Mouse (Mus musculus) midbrain, embryonic 14.5 days (tissue): ENCODE results near the gene Cdc14b. TPM values are rescaled to one million over a fixed set of nuclear protein-coding genes. Genes with fewer than 3 reads are reported as not detected.
"Not testable (repeated sequence)": the region's sequence is repeated elsewhere in the genome, so short reads cannot be mapped to it uniquely, and the experiment has no call there.

Source experiments
- ATAC-seq: fragments of 200-750 bp; cut with Nextera tagmentation; 2 replicates; pipeline ENCODE4 v1.8.0; 2017; ENCODE audit warnings: moderate number of reproducible peaks, moderate library complexity; ENCODE audit not compliant: low FRiP score, low TSS enrichment
- DNase-seq: peaks from one replicate; pipeline ENCODE4 v3.0.0-alpha.2; 2015
- H3K27ac ChIP-seq: fragments of 300-500 bp; sonication (generic); replicated peaks from 2 replicates; pipeline ENCODE4 v1.5.1; 2014; ENCODE audit warnings: mild to moderate bottlenecking, low read depth, low read length, moderate library complexity
- H3K27me3 ChIP-seq: fragments of 300-500 bp; sonication (generic); 2 replicates; pipeline ENCODE4 v1.6.1; 2014; ENCODE audit warnings: low read length, control low read depth, mixed read lengths; ENCODE audit not compliant: control insufficient read depth, insufficient read depth
- H3K36me3 ChIP-seq: fragments of 300-500 bp; sonication (generic); 2 replicates; pipeline ENCODE4 v1.6.1; 2014; ENCODE audit warnings: low read length, control low read depth; ENCODE audit not compliant: control insufficient read depth, insufficient read depth
- H3K4me1 ChIP-seq: fragments of 300-500 bp; sonication (generic); 2 replicates; pipeline ENCODE4 v1.6.1; 2014; ENCODE audit warnings: mild to moderate bottlenecking, antibody characterized with exemption, low read length, control low read depth; ENCODE audit not compliant: control insufficient read depth, insufficient read depth
- H3K4me2 ChIP-seq: fragments of 300-500 bp; sonication (generic); 2 replicates; pipeline ENCODE4 v1.6.1; 2014; ENCODE audit warnings: mild to moderate bottlenecking, low read length, moderate library complexity
- H3K4me3 ChIP-seq: fragments of 300-500 bp; sonication (generic); replicated peaks from 2 replicates; pipeline ENCODE4 v1.5.1; 2014; ENCODE audit warnings: low read depth, low read length
- H3K9ac ChIP-seq: fragments of 300-500 bp; sonication (generic); replicated peaks from 2 replicates; pipeline ENCODE4 v1.6.1; 2014; ENCODE audit warnings: mild to moderate bottlenecking, low read length, moderate library complexity
- H3K9me3 ChIP-seq: fragments of 300-500 bp; sonication (generic); 2 replicates; pipeline ENCODE4 v1.6.1; 2016; ENCODE audit warnings: low read length, control low read depth, mixed read lengths; ENCODE audit not compliant: control insufficient read depth
- WGBS: fragments of 180-500 bp; shearing (Covaris S2); extraction: QIAGEN DNeasy Blood & Tissue Kit; methylation state at CpG from one replicate; pipeline ENCODE4 v1.1.7; 2014; 5-methylcytosine and 5-hydroxymethylcytosine counted together
- polyA plus RNA-seq: library from polyadenylated mRNA; unstranded; fragments of >200 nt; fragmentation: Nextera tagmentation; extraction: Ambion mirVana; gene quantifications from 2 replicates; pipeline ENCODE4 v1.2.1, GENCODE M21; 2014

Gene Cdc14b
- polyA plus RNA-seq, 1 experiment from 2014 or later, result 3.7 TPM

- H3K27ac ChIP-seq, result no peak overlapping the region
- H3K36me3 ChIP-seq, result no peaks in the 10 kb centered on the region
- no peak overlapping the region for H3K4me3 ChIP-seq
- ATAC-seq (no peak), DNase-seq (no peak)
- no peaks in the 10 kb centered on the region for H3K4me1 ChIP-seq
- no peaks in the 10 kb centered on the region for H3K27me3 ChIP-seq
- no peak overlapping the region for H3K4me2 ChIP-seq
- H3K9ac ChIP-seq, result no peak overlapping the region
- no peaks in the 10 kb centered on the region for H3K9me3 ChIP-seq
- 96% methylated on average over 6 of the region's 6 CpGs for WGBS
Observed at GRCm38 (mm10) chr13:64264586-64264985, 10.5 kb downstream of the Cdc14b start.

- no peak for ATAC-seq
- Histone ChIP-seq H3K27ac (no peak overlapping the region), H3K36me3 (no peaks in the 10 kb centered on the region), H3K4me2 (no peak overlapping the region), H3K9ac (no peak overlapping the region), H3K4me1 (no peaks in the 10 kb centered on the region), H3K9me3 (no peaks in the 10 kb centered on the region), H3K4me3 (no peak overlapping the region), H3K27me3 (no peaks in the 10 kb centered on the region)
- peak; percentile 13 for DNase-seq
- WGBS, result 67% methylated on average over 7 of the region's 7 CpGs
Observed at GRCm38 (mm10) chr13:64259903-64260302, 15.2 kb downstream of the Cdc14b start.

DNA sequence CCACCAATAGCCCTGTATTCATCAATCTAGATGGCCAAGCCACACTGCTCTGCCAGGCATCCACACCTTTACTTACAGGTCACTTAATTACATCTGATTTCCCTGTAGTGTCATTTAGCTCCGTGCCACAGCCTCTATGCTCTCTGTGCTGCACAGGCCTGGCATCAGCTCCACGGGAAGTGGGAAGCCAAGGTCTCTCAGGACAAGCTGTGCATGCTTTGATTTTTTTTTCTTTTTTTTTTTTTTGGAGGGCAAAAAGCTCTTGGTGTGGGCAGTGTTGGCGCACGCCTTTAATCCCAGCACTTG lies 16.6 kb downstream of the Cdc14b start:
- H3K9me3 ChIP-seq, result no peaks in the 10 kb centered on the region
- 69% methylated on average over 4 of the region's 4 CpGs for WGBS
- H3K4me2 ChIP-seq, result no peak overlapping the region
- no peak overlapping the region for H3K4me3 ChIP-seq
- H3K27ac ChIP-seq, result no peak overlapping the region
- no peaks in the 10 kb centered on the region for H3K36me3 ChIP-seq
- H3K4me1 ChIP-seq, result no peaks in the 10 kb centered on the region
- H3K9ac ChIP-seq, result no peak overlapping the region
- DNase-seq, result no peak
- H3K27me3 ChIP-seq, result no peaks in the 10 kb centered on the region
- no peak for ATAC-seq

- Histone ChIP-seq H3K9me3 (no peaks in the 10 kb centered on the region), H3K36me3 (no peaks in the 10 kb centered on the region), H3K4me3 (no peak overlapping the region), H3K27ac (no peak overlapping the region), H3K4me1 (no peaks in the 10 kb centered on the region), H3K9ac (no peak overlapping the region), H3K27me3 (no peaks in the 10 kb centered on the region), H3K4me2 (no peak overlapping the region)
- DNase-seq (no peak), ATAC-seq (no peak)
- WGBS, result 15% methylated on average over 5 of the region's 5 CpGs
Observed at GRCm38 (mm10) chr13:64257814-64258515, 17.1 kb downstream of the Cdc14b start.

GRCm38 (mm10) chr13:64257010-64257813 lies 17.9 kb downstream of the Cdc14b start:
- H3K4me1 ChIP-seq, result no peaks in the 10 kb centered on the region
- no peak for DNase-seq
- no peak overlapping the region for H3K4me2 ChIP-seq
- H3K27me3 ChIP-seq, result no peaks in the 10 kb centered on the region
- no peak overlapping the region for H3K27ac ChIP-seq
- 84% methylated on average over 12 of the region's 12 CpGs for WGBS
- no peaks in the 10 kb centered on the region for H3K36me3 ChIP-seq
- H3K4me3 ChIP-seq, result no peak overlapping the region
- no peak for ATAC-seq
- H3K9me3 ChIP-seq, result no peaks in the 10 kb centered on the region
- no peak overlapping the region for H3K9ac ChIP-seq

DNA sequence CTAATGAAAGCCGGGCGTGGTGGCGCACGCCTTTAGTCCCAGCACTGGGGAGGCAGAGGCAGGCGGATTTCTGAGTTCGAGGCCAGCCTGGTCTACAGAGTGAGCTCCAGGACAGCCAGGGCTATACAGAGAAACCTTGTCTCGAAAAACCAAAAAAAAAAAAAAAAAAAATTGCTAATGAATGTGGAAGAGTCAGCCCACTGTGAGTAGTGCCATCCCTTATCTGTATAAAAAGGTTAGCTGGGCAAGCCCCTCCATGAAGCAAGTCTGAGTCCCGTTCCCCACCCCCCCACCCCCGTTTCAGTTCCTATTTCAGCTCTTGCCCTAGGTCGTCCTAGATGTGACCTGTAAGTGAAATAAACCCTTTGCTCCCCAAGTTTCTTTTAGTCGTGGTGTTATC lies 20.9 kb downstream of the Cdc14b start:
- ATAC-seq, result not testable (repeated sequence)
- WGBS, result 91% methylated on average over 10 of the region's 11 CpGs

GRCm38 (mm10) chr13:64253697-64254096 lies 21.4 kb downstream of the Cdc14b start:
- H3K9me3 ChIP-seq, result no peaks in the 10 kb centered on the region

More for the DNA sequence above, 20.9 kb downstream of the Cdc14b start:
- H3K9ac ChIP-seq, H3K9me3 ChIP-seq, H3K27me3 ChIP-seq, H3K4me1 ChIP-seq, H3K4me2 ChIP-seq, H3K27ac ChIP-seq, DNase-seq, H3K4me3 ChIP-seq, H3K36me3 ChIP-seq: not testable (repeated sequence)

DNA sequence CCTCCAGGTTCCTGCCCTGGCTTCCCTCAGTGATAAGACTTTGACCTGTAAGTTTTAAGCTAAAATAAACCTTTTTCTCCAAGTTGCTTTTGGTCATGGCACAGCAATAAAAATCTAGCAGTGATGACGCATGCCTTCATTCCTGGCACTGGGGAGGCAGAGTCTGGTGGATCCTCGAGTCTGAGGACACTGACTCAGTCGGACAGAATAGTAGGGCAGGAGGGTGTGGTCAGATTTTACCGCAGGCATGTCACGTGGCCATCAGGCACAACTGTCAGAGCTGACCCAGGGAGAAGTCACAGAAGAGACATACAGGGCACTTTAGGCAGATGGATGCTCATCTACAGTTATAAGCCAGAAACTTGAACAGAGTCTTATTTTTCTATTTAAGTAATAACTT lies 22.9 kb downstream of the Cdc14b start:
- no peak overlapping the region for H3K4me3 ChIP-seq
- 75% methylated on average over 5 of the region's 5 CpGs for WGBS
- ATAC-seq, result no peak
- no peak overlapping the region for H3K27ac ChIP-seq
- H3K4me1 ChIP-seq, result no peaks in the 10 kb centered on the region
- DNase-seq, result no peak
- no peak overlapping the region for H3K4me2 ChIP-seq
- H3K36me3 ChIP-seq, result no peaks in the 10 kb centered on the region
- no peak overlapping the region for H3K9ac ChIP-seq
- H3K27me3 ChIP-seq, result no peaks in the 10 kb centered on the region
- H3K9me3 ChIP-seq, result no peaks in the 10 kb centered on the region

More at GRCm38 (mm10) chr13:64253697-64254096, 21.4 kb downstream of the Cdc14b start:
- H3K36me3 ChIP-seq, result no peaks in the 10 kb centered on the region
- no peak for DNase-seq
- no peak overlapping the region for H3K4me3 ChIP-seq
- no peaks in the 10 kb centered on the region for H3K27me3 ChIP-seq
- no peak overlapping the region for H3K9ac ChIP-seq
- no peak overlapping the region for H3K27ac ChIP-seq
- no peak overlapping the region for H3K4me2 ChIP-seq
- H3K4me1 ChIP-seq, result no peaks in the 10 kb centered on the region
- ATAC-seq, result no peak

GRCm38 (mm10) chr13:64250363-64250762 lies 24.7 kb downstream of the Cdc14b start:
- no peak for ATAC-seq
- peak; percentile 36 for DNase-seq
- H3K27ac ChIP-seq, result no peak overlapping the region
- 29% methylated on average over 1 of the region's 1 CpGs for WGBS
- H3K4me2 ChIP-seq, result no peak overlapping the region
- H3K9me3 ChIP-seq, result no peaks in the 10 kb centered on the region
- H3K4me1 ChIP-seq, result no peaks in the 10 kb centered on the region
- no peak overlapping the region for H3K4me3 ChIP-seq
- no peaks in the 10 kb centered on the region for H3K36me3 ChIP-seq
- no peak overlapping the region for H3K9ac ChIP-seq
- no peaks in the 10 kb centered on the region for H3K27me3 ChIP-seq
